Mouse (Mus musculus): Measurements from ENCODE around the gene Mpc1. TPM values are rescaled to one million over a fixed set of nuclear protein-coding genes. Genes with fewer than 3 reads are reported as not detected.
"Not testable (repeated sequence)": the region's sequence is repeated elsewhere in the genome, so short reads cannot be mapped to it uniquely, and the experiment has no call there.

Gene Mpc1
- total RNA-seq, 2 experiments from 2014 or later: 250 to 257 TPM

DNA sequence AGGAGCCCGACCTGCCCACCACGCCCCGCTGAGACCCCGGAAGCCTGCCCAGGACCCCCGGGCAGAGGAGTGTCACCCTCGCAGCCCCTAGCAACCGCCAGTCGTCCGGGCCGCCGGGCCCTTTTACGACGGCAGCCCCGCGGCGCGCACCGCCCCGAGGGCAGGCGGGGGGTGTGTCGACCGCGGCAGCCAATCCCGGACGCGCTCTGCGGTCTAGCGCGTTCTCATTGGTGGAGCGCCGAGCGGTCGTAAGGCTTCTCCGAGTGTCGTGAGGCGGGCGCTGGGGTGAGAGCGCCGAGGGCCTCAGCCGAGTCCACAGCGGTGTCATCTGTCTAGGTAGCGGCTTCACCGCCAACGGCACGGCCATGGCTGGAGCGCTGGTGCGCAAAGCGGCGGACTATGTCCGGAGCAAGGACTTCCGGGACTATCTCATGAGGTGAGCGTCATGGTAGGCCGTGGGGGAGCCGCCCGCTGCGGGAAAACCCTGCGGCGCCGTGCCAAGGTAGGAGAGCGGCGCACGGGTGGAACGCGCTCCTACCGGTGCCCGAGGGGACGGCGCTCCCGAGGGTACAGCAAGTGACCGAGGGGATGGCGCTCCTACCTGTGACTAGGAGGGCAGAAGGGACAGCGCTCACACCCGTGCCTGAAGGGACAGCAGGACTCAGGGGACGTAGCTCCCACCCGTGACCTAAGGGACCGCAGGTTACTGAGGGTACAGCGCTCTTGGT, 986 bp downstream of the Mpc1 start:
- DNase-seq: peak; percentile 96

DNA sequence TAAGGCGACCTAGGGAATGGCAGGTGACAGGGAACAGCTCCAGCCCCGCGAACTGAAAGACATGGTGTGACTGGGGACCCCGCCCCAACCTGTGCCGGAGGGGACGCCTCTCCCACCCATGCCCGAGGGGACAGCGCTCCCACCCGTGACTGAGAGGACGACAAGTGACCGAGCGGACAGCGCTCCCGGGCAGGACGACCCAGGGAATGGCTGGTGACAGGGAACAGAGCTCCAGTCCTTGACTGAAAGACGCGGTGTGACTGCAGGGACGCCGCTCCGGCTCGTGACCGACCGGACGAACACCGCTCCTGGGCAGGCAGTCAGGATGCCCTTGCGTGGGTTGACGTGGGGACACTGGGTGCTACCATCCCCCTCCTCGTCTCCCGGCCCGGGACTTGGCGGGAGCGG, 1.6 kb downstream of the Mpc1 start:
- DNase-seq: peak; percentile 64

DNA sequence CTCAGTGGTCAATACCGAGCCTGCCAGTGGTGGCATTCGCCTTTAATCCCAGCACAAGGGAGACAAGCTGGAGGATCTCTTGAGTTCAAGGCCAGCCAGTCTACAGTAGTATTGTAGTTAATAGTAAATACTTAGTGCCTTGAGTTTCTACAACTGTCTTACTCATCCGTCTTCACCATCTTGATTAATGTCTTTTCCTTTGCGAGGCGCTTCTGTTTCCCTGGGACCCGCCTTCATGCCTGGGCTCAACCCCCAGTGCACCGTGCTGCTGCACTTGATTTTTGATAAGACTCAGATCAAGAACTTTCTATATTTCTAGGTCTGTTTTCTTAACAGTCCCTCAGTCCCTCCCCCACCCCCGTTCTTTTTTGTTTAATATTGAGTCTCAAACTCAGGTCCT, 2.4 kb downstream of the Mpc1 start:
- no peak for DNase-seq

DNA sequence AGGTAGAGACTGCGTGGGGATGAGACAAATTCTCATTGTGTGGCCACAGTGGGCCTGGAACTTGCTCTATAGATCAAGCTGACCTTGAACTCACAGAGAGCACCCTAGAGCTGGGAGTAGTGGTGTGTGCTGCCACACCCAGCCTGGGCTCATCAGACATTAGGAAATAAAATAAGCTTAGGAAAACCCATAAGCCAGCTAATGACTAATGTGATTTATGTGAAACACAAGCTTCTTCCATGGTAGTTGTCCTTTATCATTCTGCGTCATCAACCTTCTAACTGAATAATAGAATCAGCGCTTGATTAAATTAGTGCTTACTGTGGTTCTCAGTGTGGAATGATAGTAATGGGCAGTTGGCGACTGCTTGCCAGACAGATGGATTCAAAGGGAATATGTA, 4.3 kb downstream of the Mpc1 start:
- DNase-seq: no peak

DNA sequence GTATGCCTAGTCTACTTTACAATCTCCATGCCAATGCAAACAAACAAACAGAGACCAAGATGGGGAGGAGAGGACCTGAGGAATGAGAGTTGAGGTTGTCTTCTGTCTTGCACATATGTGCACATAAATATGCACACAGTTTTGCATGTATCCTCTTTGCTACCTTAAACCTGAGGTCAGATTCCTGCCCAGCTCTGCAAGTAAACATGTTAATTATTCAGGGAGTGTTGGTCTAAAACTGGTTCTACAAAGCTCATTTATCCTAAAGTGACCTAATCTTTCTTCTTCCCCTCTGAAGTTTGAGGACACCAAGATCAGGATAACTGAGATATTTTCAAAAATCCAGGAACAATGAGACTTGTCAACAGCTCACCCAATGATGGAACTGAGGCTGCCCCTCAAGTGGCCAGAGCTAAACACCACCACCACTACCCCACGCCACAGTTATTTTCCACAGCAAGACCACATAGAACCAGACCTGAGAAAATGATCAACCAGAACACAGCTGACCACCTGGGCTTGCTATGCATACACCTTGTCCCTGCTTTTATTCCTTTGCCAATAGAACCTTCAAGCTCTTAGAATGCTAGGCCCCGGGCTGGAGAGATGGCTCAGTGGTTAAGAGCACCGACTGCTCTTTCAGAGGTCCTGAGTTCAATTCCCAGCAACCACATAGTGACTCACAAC, 7.4 kb downstream of the Mpc1 start:
- DNase-seq: no peak

DNA sequence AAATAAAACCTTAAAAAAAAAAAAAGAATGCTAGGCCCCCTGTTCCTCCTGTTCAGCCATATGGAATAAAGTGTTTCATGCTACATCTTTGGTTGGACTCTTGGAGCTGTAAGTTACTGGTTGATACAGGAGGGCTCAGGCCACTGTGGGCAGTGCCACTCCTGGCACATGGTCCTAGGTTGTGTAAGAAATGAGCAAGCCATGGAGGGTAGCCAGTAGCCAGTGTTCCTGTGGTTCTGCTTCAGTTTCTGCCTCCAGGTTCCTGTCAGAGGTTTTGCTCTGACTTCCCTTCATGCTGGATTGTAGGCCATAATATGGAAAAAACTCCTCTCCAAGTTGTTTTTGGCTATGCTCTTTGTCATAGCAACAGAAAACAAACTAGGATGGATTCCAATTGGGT, 8.0 kb downstream of the Mpc1 start:
- no peak for DNase-seq

DNA sequence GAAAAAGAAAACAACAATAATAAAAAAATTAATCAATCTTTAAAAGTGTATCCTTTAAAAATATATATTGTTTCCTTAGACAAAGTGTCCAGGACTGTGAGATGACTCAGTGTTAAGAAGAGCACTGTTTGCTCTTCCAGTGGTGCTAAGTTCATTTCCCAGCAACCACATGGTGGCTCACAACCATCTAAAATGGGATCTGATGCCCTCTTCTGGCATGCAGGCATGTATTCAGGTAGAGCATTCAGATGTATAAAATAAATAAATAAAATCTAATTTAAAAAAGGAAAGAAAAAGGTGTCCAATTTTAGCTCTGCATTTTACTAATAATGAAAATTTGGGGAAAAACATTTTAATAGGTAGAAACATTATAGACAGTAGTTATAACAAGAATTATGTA, 13.1 kb downstream of the Mpc1 start:
- DNase-seq: no peak

DNA sequence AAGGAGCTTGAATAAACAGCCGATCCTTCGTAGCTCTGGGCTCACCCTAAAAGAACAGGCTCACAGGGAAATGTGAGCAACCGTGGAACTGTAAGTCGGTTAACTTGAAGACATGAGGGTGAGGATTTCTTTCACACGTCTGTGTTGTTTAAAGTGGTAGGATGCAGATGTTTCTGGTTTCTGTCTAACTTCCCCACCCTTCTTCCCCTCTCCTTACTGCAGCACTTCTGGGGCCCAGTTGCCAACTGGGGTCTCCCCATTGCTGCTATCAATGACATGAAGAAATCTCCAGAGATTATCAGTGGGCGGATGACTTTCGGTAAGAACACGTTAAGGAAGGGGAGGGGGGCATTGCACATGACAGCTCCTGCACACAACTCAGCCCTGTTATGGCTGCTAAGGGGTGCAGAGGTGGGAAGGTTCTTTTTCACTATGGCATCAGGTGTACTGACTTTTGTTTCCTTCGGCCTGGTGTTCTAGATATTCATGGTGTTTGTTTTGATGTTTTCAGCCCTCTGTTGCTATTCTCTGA, 13.7 kb downstream of the Mpc1 start:
- no peak for DNase-seq

DNA sequence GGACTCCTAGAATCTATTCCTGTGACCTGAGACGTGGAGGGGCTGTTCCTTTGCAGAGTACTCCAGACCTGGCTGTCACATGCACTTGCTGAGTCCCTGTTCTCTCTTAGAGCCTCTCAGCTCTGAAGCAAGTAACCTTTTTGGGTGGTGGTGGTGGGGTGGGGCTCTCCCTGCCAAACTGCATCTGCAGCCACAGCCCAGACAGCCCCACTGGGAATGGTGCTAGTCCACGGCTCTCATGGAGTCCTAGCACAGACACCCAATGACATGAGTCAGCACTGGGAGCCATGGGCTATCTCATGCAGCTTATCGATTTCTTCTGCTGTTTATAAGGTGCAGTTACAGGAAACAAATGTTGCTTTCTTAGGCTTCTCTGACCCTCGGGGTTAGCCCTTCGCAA, 15.0 kb downstream of the Mpc1 start:
- DNase-seq: no peak

DNA sequence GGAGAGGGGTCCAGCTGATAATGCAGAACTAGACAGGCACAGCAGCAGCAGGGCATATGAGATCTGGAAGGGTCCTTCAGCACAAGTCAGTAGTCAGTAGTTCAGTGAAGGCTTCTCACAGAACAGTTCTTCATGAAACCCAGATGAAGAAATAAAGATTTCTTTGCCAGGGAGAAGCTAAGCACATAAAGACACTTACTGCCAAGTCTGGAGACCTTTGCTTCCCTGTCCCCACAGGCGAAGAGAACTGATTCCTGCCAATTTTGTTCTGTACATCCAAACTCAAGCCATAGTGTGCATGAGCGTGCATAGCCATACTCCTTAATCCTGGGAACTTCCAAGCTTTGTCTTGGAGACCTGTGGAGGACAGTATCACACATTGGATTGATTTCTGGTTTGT, 15.6 kb downstream of the Mpc1 start:
- no peak for DNase-seq

DNA sequence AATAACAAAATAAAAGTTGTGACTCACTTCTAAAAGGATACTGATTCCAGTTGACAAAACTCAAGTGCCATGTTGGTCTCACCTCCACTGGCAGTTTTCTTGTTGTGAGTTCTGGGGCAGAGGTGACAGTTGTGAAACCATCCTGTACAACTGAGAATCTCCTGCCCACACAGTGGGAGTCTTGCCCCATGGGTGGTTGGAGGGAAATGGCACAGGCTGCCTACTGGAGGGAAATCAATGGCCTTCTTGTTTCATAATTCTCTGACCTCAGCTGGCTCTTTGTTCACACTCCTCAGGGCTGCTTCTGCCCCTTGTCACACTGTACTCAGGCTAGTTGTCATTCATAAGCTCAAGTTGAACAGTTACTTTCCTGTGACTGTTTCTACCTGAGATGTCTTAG, 16.8 kb downstream of the Mpc1 start:
- no peak for DNase-seq

DNA sequence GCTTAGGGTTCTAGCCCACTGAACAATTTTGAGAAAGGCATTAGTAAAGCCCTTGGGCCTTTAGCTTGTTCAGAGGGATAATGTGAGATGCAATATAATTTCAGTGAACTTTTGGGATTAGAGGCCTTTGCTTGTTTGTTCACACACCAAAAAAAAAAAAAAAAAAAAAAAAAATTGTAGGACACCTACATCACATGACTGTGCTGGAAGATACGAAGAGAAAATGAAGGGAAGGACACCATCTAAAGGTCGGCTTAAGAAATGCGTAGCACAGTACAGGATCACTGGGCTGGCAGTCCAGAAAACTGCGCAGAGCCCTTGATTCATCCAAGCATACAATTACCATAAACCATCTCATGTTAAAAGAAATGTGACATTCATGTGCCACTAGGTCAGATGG, 18.8 kb downstream of the Mpc1 start:
- no peak for DNase-seq

DNA sequence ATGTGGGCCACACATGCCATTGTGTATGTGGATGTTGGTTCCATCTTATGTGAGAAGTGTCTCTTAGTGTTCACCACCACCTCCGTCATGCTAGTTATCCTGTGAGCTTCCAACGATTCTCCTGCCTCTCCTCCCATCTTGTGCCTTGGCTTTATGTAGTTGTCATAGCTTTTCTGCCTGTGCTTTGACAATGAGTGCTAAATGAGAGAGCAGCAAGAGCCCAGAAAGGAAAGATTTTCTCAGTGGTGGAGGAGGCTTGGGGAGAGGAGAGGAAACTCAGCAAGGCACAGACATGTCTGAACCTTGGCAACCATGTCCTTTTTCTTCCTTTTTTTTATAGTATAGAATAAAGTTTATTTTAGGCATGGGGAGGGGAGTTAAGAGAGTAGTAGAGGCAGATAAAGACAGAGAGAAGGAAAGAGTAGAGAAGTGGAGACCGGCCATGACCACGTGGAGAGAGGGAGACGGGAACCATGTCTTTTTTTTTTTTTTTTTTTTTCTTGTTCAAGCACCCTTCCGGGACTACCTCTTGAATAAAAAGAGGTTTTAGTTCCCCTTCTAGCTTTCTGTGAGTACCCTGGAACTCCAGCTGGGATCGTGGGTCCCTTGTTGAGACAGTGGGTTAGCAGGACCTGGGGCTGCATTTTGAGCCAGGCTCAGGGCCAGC, 20.2 kb downstream of the Mpc1 start:
- DNase-seq: no peak

DNA sequence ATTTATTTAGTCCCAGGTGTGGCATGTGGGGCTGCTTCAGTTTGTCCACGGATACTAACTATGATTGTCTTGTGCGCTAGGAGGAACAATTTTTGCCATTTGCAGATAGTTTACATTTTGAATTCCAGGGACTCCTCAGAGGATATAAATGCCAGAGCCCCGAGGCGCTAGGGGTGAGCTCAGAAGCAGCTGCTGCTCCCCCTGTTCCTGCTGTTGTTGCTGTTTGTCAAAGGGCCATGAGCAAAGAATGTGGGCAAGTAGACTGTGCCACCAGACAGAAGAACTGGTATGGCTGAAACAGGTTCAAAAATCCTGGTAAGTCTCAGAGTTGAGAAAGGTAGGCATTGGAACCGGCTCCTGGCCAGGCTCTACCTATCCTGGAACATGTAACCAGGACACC, 21.0 kb downstream of the Mpc1 start:
- DNase-seq: no peak

DNA sequence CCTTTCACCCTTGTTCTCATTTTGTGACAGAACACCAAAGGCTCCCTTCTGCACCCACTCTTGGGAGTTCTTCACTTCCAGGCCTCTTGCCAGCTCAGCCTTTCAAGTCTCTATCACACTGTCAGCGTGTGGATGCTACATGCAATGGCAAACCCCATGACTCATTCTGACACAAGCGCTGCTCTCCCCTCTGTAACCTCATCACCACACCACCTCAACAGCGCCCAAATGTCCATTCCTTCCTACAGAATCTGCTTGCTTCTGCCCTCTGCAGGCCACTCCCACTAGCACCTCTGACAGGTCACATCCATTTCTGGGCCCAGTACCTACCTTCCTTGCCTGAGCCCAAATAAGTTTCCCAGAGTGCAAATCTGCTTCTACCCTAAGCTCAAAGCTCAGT, 23.1 kb downstream of the Mpc1 start:
- peak; percentile 23 for DNase-seq

DNA sequence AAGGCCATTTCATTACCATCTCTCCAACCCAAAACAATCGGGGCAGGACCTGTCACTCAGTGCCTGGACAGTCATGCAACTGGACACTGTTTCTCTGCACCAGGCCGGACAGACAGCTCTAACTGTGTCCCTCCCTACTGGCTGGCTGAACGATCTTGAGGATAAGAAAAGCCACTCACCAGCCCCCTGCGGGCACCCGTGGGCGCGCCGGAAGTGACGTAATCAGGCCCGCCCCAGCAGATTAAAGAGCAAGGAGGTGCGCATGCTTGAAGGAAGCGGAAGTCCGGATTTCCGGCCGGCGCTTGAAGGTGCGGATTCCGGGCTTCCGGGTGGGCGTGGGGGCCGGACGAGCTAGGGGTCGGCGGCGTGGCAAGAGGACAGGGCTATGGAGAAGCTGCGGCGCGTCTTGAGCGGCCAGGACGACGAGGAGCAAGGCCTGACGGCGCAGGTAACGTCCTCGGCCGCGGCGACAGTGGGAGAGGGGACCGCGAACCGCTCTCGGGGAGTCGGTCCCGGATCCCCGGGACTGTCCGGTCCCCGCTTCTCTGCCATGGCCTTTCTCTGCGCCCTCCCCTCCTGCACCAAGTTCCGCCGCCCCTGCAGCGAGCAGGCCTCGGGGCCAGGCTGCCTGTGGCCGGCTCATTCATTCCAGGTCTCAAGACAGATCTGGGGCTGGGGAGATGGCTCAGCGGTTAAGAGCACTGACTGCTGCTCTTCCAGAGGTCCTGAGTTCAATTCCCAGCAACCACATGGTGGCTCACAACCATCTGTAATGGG, 28.3 kb downstream of the Mpc1 start, which contains the start of gene Sft2d1:
TSS of gene Sft2d1 (plus strand) at position 265 of the 777 bp plus-strand sequence.
- peak; percentile 97 for DNase-seq

DNA sequence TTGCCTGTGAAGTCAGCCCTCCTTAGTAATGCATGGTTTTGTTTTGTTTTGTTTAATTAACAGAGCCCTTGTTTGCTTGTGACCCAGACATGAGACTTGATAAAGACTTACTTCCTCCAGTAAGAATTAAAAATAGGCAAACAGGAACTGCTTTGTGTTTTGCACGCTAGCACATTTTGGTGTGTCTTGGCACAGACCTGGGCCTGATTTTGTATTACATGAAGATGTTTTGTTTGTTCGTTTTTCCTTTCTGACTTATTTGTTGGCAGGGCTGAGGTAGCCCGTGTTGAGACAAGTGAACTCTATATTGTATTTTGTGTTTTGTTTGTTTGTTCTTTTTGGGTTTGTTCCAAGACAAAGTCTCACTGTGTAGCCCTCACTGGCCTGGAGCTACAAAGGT, 29.0 kb downstream of the Mpc1 start:
- no peak for DNase-seq

DNA sequence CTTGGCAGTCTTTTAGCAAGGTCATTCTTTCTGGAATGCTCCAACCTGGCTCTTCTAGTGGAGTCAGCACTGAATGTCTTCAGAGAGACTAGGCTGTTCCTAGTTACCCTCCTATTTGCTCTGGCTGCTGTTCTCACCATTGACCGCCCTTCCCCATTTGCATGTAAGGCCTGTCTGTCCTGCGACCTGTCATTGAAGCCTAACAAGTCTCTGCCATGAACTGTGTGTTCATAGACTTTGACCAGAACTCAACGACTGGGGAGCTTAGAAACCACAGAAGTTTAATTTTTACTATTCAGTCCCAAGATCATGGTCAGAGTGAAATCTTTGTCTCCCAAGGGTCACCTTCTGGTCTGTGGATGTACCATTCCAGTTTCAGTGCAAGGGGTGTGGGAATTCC, 31.3 kb downstream of the Mpc1 start:
- no peak for DNase-seq

DNA sequence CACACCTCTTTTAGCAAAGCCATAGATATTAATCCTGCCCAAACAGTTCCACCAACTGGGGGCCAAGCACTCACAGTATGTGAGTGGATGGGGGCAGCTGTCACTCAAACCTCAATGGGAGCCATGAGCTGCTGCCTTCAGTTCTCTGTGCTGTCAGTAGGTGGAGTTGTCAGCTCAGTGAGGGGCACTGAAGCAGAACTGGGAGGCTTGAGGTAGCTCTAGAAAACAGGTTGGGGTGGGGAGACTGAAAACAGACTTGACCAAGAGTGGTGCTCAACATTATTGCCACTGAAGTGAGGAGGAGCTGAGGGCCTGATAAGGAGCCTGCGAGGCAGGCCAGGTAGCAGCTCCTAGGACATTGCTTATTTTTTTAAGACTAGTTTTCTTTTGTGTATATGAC, 33.5 kb downstream of the Mpc1 start:
- peak; percentile 14 for DNase-seq

DNA sequence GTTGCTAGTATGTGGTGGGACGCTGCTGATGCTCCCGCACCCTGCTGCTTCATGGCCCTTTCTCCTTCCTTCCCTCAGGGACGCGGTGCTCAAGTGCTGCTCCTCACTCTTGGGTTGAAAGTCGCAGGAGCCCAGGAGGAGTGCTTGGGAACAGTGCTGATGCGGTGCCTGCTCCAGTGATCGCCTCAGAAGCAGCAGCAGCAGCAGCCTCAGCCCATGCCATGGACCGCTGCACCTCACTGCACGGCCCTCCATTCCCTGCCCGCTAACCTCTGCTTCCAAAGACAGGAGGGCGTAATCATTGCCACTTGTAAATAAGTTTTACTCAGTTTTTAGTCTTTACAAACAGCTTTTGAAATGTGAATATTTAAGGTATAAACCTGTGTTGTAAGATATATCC, 44.2 kb downstream of the Mpc1 start:
- DNase-seq: not testable (repeated sequence)

DNA sequence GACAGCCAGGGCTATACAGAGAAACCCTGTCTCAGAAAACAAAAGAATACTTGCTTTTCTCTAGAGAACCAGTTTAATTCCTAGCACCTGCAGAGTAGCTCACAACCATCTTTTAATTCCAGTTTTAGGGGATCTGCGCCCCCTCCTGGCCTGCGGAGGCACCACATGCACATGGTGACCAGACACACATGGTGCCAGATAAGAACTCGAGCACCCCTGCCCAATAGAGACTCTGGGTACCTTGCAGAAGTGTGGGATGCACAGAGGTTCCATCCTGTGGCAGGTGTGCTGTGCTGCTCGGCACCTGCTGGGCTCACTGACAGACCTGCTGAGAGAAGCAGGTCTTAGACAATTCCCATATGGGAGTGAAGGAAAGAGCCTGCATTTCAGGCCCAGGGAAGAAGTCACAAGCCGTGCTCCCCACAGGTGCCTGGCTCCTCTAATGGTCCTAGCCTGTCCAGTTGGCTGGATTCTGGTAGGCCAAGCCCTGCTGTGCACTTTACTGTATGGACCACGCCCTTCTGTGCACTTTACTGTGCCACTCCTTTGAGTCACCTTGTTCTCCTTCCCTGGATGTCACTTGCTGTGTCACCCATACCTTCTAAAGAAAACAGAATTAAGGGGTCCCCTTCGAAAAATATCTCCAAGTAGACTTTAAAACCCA, 45.9 kb downstream of the Mpc1 start:
- no peak for DNase-seq

DNA sequence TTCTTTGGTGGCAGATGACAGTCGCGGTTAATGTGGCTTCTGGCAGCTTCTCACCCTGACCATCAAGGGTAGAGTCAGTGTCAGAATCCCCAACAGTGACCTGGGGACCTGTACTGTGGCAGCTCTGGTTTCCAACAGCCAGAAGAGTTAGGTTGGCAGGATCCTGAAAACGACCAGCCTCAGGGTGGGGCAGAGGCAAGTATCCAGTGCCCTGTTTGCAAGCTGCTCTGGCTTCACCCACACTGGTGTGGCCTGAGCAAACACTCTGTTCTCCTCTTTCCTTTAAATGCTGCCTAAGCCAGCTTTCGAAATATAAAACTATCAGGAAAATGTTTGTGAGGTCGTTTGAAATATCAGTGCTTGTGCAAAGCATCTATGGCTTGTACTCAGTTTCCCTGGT, 47.9 kb downstream of the Mpc1 start:
- no peak for DNase-seq
